Mouse (Mus musculus): ENCODE measurements around the gene Olfr96. TPM values are rescaled to one million over a fixed set of nuclear protein-coding genes. Genes with fewer than 3 reads are reported as not detected.

Olfr96 gene
- total and polyA plus RNA-seq, 2 experiments from 2014 or later, result not detected

- Histone ChIP-seq H3K27me3 (ENCODE audit: insufficient read depth, low read length) (no peaks in the 10 kb centered on the region), H3K9me3 (ENCODE audit: low read length) (no peaks in the 10 kb centered on the region), H3K9ac (no peak overlapping the region), H3K27ac (ENCODE audit: low read depth, low read length) (no peak overlapping the region), H3K4me3 (ENCODE audit: low read depth, low read length) (no peak overlapping the region), H3K4me1 (ENCODE audit: insufficient read depth) (no peaks in the 10 kb centered on the region), H3K4me2 (ENCODE audit: low read depth) (no peak overlapping the region), H3K36me3 (ENCODE audit: insufficient read depth) (no peaks in the 10 kb centered on the region)
- 87% methylated on average over 2 of the region's 2 CpGs for WGBS
- DNase-seq (no peak), ATAC-seq (no peak)
- no peak for TF ChIP-seq CTCF (IDR thresholded peaks at IDR 0.05; ENCODE audit: low read depth)
These were observed 55.8 kb downstream of the Olfr96 start for GRCm38 (mm10) chr17:37275626-37276248.

Other genes starting within 250 kb of the Olfr96 start
- gene 2410137M14Rik, start 238.9 kb upstream of the Olfr96 start, total RNA-seq (2014; rRNA removed), result 0.38 TPM in 1 of 2 replicates, not detected in the other
- 0.36 TPM in 1 of 2 replicates, not detected in the other for gene 2410137M14Rik, start 238.9 kb upstream of the Olfr96 start, polyA plus RNA-seq (2015; fragmentation: Nextera tagmentation; extraction: Ambion mirVana)
- gene H2-M5, start 230.6 kb upstream of the Olfr96 start, total RNA-seq (2014; rRNA removed), result 3.5 and 4.2 TPM in 2 replicates
- 0.52 and 1.5 TPM in 2 replicates for gene H2-M5, start 230.6 kb upstream of the Olfr96 start, polyA plus RNA-seq (2015; fragmentation: Nextera tagmentation; extraction: Ambion mirVana)
- 208 and 220 TPM in 2 replicates for gene Zfp57, start 219.0 kb upstream of the Olfr96 start, total RNA-seq (2014; rRNA removed)
- gene Zfp57, start 219.0 kb upstream of the Olfr96 start, polyA plus RNA-seq (2015; fragmentation: Nextera tagmentation; extraction: Ambion mirVana), result 113 and 148 TPM in 2 replicates
- gene Mog, start 196.7 kb upstream of the Olfr96 start, total RNA-seq (2014; rRNA removed), result not detected in 2 replicates
- gene Mog, start 196.7 kb upstream of the Olfr96 start, polyA plus RNA-seq (2015; fragmentation: Nextera tagmentation; extraction: Ambion mirVana), result 0.53 and 1.1 TPM in 2 replicates
- 353 and 416 TPM in 2 replicates for gene Gabbr1, start 174.2 kb upstream of the Olfr96 start, total RNA-seq (2014; rRNA removed)
- 58.1 and 80.1 TPM in 2 replicates for gene Gabbr1, start 174.2 kb upstream of the Olfr96 start, polyA plus RNA-seq (2015; fragmentation: Nextera tagmentation; extraction: Ambion mirVana)
- not detected in 2 replicates for gene Olfr90, start 131.6 kb upstream of the Olfr96 start, total RNA-seq (2014; rRNA removed)
- not detected in 2 replicates for gene Olfr90, start 131.6 kb upstream of the Olfr96 start, polyA plus RNA-seq (2015; fragmentation: Nextera tagmentation; extraction: Ambion mirVana)
- not detected in 2 replicates for gene Olfr91, start 121.9 kb upstream of the Olfr96 start, total RNA-seq (2014; rRNA removed)
- gene Olfr91, start 121.9 kb upstream of the Olfr96 start, polyA plus RNA-seq (2015; fragmentation: Nextera tagmentation; extraction: Ambion mirVana), result not detected in 2 replicates
- not detected in 2 replicates for gene Olfr92, start 100.1 kb upstream of the Olfr96 start, total RNA-seq (2014; rRNA removed)
- gene Olfr92, start 100.1 kb upstream of the Olfr96 start, polyA plus RNA-seq (2015; fragmentation: Nextera tagmentation; extraction: Ambion mirVana), result not detected in 2 replicates
- gene Olfr93, start 58.7 kb upstream of the Olfr96 start, total RNA-seq (2014; rRNA removed), result not detected in 2 replicates
- not detected in 2 replicates for gene Olfr93, start 58.7 kb upstream of the Olfr96 start, polyA plus RNA-seq (2015; fragmentation: Nextera tagmentation; extraction: Ambion mirVana)
- gene Ubd, start 26.3 kb upstream of the Olfr96 start, total RNA-seq (2014; rRNA removed), result not detected in 2 replicates
- gene Ubd, start 26.3 kb upstream of the Olfr96 start, polyA plus RNA-seq (2015; fragmentation: Nextera tagmentation; extraction: Ambion mirVana), result not detected in 2 replicates
- gene Olfr94, start 19.2 kb upstream of the Olfr96 start, total RNA-seq (2014; rRNA removed), result not detected in 2 replicates
- not detected in 2 replicates for gene Olfr94, start 19.2 kb upstream of the Olfr96 start, polyA plus RNA-seq (2015; fragmentation: Nextera tagmentation; extraction: Ambion mirVana)
- gene Olfr95, start 7.0 kb upstream of the Olfr96 start, total RNA-seq (2014; rRNA removed), result 0.05 TPM in 1 of 2 replicates, not detected in the other
- gene Olfr95, start 7.0 kb upstream of the Olfr96 start, polyA plus RNA-seq (2015; fragmentation: Nextera tagmentation; extraction: Ambion mirVana), result not detected in 2 replicates
- gene Olfr97, start 17.2 kb downstream of the Olfr96 start, total RNA-seq (2014; rRNA removed), result not detected in 2 replicates
- not detected in 2 replicates for gene Olfr97, start 17.2 kb downstream of the Olfr96 start, polyA plus RNA-seq (2015; fragmentation: Nextera tagmentation; extraction: Ambion mirVana)
- gene Olfr98, start 43.6 kb downstream of the Olfr96 start, total RNA-seq (2014; rRNA removed), result not detected in 2 replicates
- not detected in 2 replicates for gene Olfr98, start 43.6 kb downstream of the Olfr96 start, polyA plus RNA-seq (2015; fragmentation: Nextera tagmentation; extraction: Ambion mirVana)
- 1.0 and 1.9 TPM in 2 replicates for gene H2-M3, start 50.1 kb downstream of the Olfr96 start, total RNA-seq (2014; rRNA removed)
- 1.5 and 1.7 TPM in 2 replicates for gene H2-M3, start 50.1 kb downstream of the Olfr96 start, polyA plus RNA-seq (2015; fragmentation: Nextera tagmentation; extraction: Ambion mirVana)
- gene Olfr99, start 63.3 kb downstream of the Olfr96 start, total RNA-seq (2014; rRNA removed), result not detected in 2 replicates
- not detected in 2 replicates for gene Olfr99, start 63.3 kb downstream of the Olfr96 start, polyA plus RNA-seq (2015; fragmentation: Nextera tagmentation; extraction: Ambion mirVana)
- gene Olfr101, start 84.2 kb downstream of the Olfr96 start, total RNA-seq (2014; rRNA removed), result not detected in 2 replicates
- gene Olfr101, start 84.2 kb downstream of the Olfr96 start, polyA plus RNA-seq (2015; fragmentation: Nextera tagmentation; extraction: Ambion mirVana), result not detected in 2 replicates
- not detected in 2 replicates for gene Olfr102, start 96.9 kb downstream of the Olfr96 start, total RNA-seq (2014; rRNA removed)
- not detected in 2 replicates for gene Olfr102, start 96.9 kb downstream of the Olfr96 start, polyA plus RNA-seq (2015; fragmentation: Nextera tagmentation; extraction: Ambion mirVana)
- not detected in 2 replicates for gene Olfr103, start 119.6 kb downstream of the Olfr96 start, total RNA-seq (2014; rRNA removed)
- gene Olfr103, start 119.6 kb downstream of the Olfr96 start, polyA plus RNA-seq (2015; fragmentation: Nextera tagmentation; extraction: Ambion mirVana), result not detected in 2 replicates
- gene Olfr104-ps, start 139.4 kb downstream of the Olfr96 start, total RNA-seq (2014; rRNA removed), result not detected in 2 replicates
- not detected in 2 replicates for gene Olfr104-ps, start 139.4 kb downstream of the Olfr96 start, polyA plus RNA-seq (2015; fragmentation: Nextera tagmentation; extraction: Ambion mirVana)
- not detected in 2 replicates for gene Olfr105-ps, start 158.9 kb downstream of the Olfr96 start, total RNA-seq (2014; rRNA removed)
- gene Olfr105-ps, start 158.9 kb downstream of the Olfr96 start, polyA plus RNA-seq (2015; fragmentation: Nextera tagmentation; extraction: Ambion mirVana), result not detected in 2 replicates
- gene Olfr106-ps, start 170.2 kb downstream of the Olfr96 start, total RNA-seq (2014; rRNA removed), result not detected in 2 replicates
- not detected in 2 replicates for gene Olfr106-ps, start 170.2 kb downstream of the Olfr96 start, polyA plus RNA-seq (2015; fragmentation: Nextera tagmentation; extraction: Ambion mirVana)
- not detected in 2 replicates for gene Olfr107, start 179.1 kb downstream of the Olfr96 start, total RNA-seq (2014; rRNA removed)
- gene Olfr107, start 179.1 kb downstream of the Olfr96 start, polyA plus RNA-seq (2015; fragmentation: Nextera tagmentation; extraction: Ambion mirVana), result not detected in 2 replicates
- gene Olfr108, start 225.3 kb downstream of the Olfr96 start, total RNA-seq (2014; rRNA removed), result not detected in 2 replicates
- not detected in 2 replicates for gene Olfr108, start 225.3 kb downstream of the Olfr96 start, polyA plus RNA-seq (2015; fragmentation: Nextera tagmentation; extraction: Ambion mirVana)
- gene Olfr109, start 238.8 kb downstream of the Olfr96 start, total RNA-seq (2014; rRNA removed), result not detected in 2 replicates
- not detected in 2 replicates for gene Olfr109, start 238.8 kb downstream of the Olfr96 start, polyA plus RNA-seq (2015; fragmentation: Nextera tagmentation; extraction: Ambion mirVana)